Mouse (Mus musculus): Measurements from ENCODE around the gene 1600014C23Rik. TPM values are rescaled to one million over a fixed set of nuclear protein-coding genes. Genes with fewer than 3 reads are reported as not detected.

1600014C23Rik gene
- total RNA-seq, 2 experiments from 2014 or later, result not detected

DNA sequence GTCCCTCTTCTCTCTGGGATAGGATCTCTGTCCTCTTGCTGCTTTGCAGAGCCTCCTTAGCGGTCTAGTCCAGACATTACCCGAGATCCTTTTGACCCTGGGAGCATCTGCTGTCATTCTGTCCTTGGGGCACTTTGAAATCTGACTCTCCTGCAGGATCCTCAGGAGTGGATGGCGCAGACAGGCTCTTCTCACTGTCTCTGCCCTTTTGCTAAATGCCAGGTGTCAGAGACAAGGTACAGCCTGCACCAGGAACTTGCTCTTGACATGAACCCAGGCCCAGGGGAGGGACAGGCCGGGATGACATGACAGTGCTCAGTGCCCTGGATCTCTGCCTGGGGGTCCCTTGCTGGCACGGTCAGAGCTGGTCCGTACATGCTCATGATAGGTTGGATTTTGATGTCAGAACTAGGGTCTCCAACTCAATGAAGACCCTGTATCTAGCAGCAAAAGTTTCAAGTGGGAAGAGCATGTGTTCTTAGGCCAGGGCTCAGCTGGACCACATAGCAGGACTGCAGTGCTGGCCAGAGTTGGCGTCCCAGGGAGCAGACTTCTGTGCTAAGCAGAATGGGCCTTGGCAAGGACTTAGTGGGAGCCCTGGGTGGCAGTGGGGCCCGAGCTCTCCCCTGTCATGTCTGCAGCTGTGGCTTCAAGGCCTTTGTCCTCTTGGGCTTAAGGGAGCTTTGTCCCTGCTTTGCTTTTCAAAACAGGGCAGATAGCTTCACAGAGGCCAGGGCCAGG lies 5.5 kb downstream of the 1600014C23Rik start:
- DNase-seq (ENCODE audit: low spot score in 2 of 2), result no peak

- no peak for DNase-seq (ENCODE audit: low spot score in 2 of 2)
These were observed 6.2 kb downstream of the 1600014C23Rik start for GRCm38 (mm10) chr17:45727481-45727880.

- no peak for DNase-seq (ENCODE audit: low spot score in 2 of 2)
These were observed 7.4 kb downstream of the 1600014C23Rik start for GRCm38 (mm10) chr17:45726249-45726648.

GRCm38 (mm10) chr17:45724574-45724921 lies 9.1 kb downstream of the 1600014C23Rik start:
- no peak for DNase-seq (ENCODE audit: low spot score in 2 of 2)

GRCm38 (mm10) chr17:45723732-45724573 lies 9.7 kb downstream of the 1600014C23Rik start:
- DNase-seq (ENCODE audit: low spot score in 2 of 2), result peak; percentile 76 to 80

DNA sequence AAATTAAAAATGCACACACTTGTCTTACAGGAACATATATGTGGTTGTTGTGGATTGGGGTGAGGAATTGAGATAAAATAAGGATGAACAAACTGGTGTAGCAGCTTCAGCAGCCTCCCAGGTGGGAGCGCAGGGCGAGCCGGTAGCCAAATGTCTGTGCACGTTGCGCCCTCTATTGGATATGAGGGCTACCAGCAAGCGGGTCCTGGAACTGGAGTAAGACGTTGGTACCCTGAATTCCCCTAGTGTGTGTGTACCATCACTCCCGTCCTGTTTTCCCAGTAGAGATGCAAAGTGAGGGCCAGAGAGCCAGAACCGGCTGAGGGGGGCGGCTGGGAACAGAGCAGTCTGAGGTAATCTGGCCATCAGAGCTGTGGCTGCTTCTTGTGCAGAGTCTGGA lies 15.3 kb downstream of the 1600014C23Rik start:
- DNase-seq (ENCODE audit: low spot score in 2 of 2), result peak; percentile 62 to 66

- no peak for DNase-seq (ENCODE audit: low spot score in 2 of 2)
These were observed 22.1 kb downstream of the 1600014C23Rik start for GRCm38 (mm10) chr17:45711525-45711924.

DNA sequence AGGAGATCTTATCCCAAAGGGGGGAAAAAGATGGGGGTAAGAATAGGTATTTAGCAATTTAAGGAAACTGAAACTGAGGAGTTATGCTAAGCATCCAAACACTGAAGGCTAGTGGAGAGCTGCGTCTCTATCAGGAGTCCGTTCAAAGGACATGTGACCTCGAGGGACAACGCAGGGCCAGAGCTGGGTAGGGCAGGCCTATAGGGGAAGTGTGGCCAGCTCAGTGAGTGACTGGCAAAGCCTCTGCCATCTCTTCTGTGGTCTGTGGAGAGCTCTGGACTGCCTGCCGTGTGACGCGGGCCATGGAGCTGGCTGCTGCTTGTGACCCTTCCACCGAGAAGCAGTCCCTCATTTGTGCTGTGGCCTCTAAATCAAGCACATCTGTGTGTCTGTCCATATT lies 23.2 kb downstream of the 1600014C23Rik start:
- DNase-seq (ENCODE audit: low spot score in 2 of 2), result no peak

DNA sequence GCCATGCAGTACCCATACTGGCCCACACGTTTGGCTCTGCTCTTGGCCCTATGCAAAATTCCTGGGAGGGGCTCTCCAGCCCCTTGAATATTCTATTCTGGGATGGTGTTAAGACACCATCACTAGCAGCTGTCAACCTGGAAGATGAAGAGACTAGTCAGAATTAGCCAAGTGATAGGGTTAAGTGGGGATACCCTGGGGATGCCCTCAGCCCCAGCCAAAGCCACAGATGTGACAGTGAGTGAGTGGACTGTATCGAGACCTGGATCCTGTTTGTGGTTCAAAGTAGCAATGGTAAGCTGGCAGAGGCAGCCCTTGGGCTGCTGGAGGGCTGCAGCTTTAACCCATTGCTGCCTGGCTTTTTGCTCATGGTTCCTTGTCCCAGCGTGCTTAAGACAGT lies 23.8 kb downstream of the 1600014C23Rik start:
- no peak for DNase-seq (ENCODE audit: low spot score in 2 of 2)

DNA sequence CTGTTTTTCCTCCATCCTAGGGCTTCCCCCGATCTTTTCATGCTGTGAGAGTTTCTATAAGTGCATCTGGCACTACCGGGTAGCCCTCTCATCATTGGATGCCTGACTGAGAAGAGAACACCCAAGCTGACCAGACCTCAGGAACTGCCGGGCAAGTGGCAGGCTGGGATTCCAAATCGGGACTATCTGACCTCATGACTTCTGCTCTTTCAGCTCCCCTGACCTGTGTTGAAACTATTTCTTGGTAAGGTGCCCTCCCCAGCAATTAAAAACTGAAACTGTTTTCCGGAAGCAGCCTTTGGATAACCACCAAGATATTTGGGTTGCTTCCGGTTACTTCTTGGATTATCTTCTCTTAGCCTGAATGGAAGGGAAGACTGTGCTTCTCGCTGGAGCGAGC lies 25.5 kb downstream of the 1600014C23Rik start:
- DNase-seq (ENCODE audit: low spot score in 2 of 2), result no peak

DNA sequence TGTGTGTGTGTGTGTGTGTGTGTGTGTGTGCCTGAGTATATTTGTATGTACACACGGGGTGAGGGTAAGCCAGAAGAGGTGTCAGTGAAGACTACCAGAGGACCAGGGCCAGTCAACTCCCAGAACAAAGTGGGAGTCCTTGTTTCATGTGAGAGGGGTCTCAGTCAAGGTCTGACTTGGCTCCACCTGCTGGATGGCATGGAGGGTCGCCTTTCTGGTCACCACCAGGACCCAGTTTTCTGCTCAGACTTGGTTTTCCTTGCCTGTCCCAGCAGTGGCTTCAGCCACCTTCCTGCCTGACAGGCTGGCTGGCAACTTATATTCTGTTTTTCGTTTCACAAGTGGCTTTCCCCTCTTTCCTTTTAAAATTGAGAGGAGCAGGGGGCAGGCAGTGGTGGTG lies 26.3 kb downstream of the 1600014C23Rik start:
- no peak for DNase-seq (ENCODE audit: low spot score in 2 of 2)

DNA sequence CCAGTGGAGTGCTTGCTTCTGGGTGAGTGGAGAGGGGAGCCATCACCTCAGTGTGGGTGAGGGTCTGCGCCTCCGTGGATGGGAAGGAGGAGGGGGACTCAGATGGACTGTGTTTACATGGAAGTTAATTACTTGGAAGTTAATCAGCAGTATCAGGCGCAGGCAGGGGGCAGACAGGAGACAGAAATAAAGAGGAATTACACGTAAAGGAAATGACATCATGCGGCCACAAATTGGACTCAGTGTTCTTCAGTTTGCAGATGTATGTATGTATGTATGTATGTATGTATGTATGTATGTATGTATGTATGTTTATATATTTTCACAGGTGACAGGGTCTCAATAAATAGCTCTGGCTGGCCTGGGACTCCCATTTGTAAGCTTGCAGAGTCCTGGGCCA lies 26.8 kb downstream of the 1600014C23Rik start:
- no peak for DNase-seq (ENCODE audit: low spot score in 2 of 2)

DNA sequence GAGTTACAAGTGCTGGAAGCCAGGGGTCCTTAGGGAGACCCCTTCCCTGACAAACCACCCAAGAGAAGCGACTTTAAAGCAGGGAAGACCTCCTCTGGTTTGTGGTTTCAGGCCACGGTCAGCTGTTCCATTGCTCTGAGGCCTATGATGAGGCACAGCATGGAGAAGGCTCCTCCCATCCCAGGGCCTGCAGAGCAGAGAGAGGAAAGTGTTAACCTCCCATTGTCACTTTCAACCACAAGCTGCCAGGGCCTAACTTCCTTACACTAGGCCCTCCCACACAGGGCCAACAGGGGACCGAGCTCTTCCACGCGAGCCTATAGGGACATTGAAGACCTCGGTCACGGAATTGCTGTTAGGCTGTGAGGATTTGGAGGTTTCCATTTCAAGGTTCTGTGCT lies 30.5 kb downstream of the 1600014C23Rik start:
- DNase-seq (ENCODE audit: low spot score in 2 of 2), result no peak

DNA sequence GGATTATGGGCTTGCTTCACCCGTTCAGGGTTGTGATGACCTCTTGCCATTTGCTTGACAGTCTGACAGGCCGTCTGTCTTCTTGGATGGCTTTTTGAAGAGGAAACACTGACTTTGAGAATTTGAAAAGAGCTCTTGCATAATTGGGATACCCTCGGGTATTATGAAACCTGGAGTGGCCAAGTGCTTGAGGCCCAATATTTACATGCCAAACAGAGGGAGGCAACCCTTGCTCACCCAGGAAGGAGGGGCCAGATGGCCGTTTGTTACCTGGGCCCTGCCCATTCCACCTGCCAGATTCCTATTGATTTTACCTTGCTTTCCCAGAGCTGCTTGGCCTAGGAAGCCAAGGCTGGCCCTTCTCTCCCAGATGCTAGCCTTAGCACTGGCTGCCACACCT lies 31.4 kb downstream of the 1600014C23Rik start:
- DNase-seq (ENCODE audit: low spot score in 2 of 2), result no peak

GRCm38 (mm10) chr17:45701236-45701591 lies 32.4 kb downstream of the 1600014C23Rik start:
- DNase-seq (ENCODE audit: low spot score in 2 of 2), result no peak

DNA sequence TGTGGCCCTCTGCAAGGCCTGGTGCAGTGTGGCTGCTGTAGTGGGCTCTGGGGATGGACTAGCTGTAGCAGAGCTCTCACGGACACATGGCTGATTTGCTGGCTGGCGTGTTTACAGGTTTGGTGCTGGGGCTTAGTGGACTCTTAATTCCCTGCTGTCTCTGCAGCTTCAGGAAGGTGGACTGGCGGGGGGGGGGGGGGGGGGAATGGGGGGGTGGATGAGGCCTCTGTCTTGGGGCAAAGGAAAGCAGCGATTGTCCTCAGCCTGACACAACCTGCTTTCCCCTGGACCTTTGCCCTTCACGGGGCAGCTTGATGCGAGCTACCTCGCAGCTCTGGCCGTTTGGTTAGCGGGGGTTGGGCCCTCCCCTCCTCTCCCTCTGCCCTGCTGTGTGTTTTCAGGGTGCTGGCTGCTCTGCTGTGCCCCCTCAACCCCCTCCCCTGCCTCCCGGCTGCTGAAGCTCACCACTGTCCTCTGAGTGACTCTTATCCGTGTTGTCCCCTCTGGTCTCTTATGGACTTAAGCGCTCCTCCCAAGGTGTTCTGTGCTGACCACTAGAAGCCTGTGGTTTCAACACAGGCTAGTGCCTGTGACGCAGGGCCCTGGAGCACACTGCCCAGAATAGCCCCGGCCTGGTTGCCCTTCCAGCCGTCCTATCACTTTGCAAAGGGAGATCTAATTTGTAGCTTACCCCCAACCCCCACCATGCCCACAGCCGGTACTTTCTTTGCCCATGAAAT lies 33.0 kb downstream of the 1600014C23Rik start:
- no peak for DNase-seq (ENCODE audit: low spot score in 2 of 2)

GRCm38 (mm10) chr17:45699039-45699740 lies 34.5 kb downstream of the 1600014C23Rik start:
- no peak for DNase-seq (ENCODE audit: low spot score in 2 of 2)

DNA sequence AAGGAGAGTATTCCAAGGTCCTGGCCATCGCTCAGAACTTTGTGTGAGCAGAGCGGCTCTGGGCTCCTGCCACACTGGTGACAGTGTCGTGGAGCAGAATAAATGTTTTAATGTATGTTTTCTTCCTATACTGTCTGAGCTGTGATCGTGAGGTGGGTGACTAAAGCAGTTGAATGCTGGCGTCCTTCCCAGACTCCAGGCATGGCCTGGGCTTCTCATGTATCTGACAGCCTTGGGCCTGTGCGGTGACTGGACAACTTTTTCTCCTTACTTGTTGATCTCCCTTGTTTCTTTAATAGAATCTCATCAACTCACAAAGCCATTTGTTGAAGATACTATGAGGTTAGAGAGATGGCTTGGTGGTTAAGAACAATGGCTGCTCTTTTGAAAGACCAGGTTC lies 35.3 kb downstream of the 1600014C23Rik start:
- no peak for DNase-seq (ENCODE audit: low spot score in 2 of 2)

- no peak for DNase-seq (ENCODE audit: low spot score in 2 of 2)
These were observed 36.7 kb downstream of the 1600014C23Rik start for GRCm38 (mm10) chr17:45696981-45697380.

DNA sequence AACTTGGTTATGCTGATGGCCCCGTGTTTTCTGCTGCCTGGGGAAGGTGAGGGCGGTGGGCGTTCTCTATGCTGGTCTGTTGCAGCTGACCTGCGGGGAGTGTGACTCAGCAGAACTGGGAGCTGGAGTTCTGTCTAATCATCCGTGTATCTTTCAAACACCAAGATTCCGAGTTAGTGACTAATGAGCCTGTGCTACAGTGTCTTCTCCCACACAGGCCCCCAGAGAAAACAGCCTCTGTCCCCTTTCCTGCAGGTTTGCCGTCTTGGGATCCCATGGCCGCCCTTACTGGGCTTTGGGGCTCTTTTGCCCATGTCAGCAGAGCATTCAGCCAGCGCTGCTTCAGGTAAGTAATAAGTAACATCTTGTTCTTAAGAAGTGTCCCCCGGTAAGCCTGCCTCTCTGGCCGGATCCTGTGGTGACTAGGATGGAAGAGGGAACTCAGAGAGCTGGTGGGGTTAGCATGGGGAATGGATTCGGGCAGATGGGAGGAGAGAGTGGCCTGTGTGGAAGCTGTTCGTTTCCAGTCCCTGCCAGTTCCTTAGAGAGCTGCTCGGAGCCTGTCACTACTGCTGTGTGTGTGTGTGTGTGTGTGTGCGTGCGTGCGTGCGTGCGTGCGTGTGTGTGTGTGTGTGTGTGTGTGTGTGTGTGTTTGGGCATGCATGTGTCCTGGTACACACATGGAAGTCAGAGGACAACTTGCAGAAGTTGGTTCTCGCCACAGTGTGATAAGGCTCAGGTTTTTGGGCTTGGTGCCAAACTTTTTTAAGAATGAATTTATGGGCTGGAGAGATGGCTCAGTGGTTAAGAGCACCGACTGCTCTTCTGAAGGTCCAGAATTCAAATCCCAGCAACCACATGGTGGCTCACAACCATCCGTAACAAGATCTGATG lies 38.2 kb downstream of the 1600014C23Rik start:
- peak in 1 of 2 experiments; percentile 14 for DNase-seq (ENCODE audit: low spot score in 2 of 2)
